Mouse (Mus musculus) layer of hippocampus, adult 2 months (tissue): ENCODE measurements around the gene Zfp87. TPM values are rescaled to one million over a fixed set of nuclear protein-coding genes. Genes with fewer than 3 reads are reported as not detected.

ENCODE experiments used
- DNase-seq, 2 experiments: peaks; one replicate each; pipeline ENCODE4 v3.0.0; 2022; ENCODE audit warnings: low spot score in 2 of 2
- H3K27ac ChIP-seq: fragments of 200-600 bp; 2 replicates; pipeline ENCODE4 v1.8.1; 2022
- H3K4me3 ChIP-seq: fragments of 200-600 bp; 2 replicates; pipeline ENCODE4 v1.8.1; 2022; ENCODE audit warnings: mild to moderate bottlenecking
- CTCF ChIP-seq: fragments of 200-600 bp; conservative IDR thresholded peaks from 2 replicates; pipeline ENCODE4 v1.8.1; 2022; ENCODE audit warnings: antibody characterized with exemption, mild to moderate bottlenecking, moderate library complexity
- long read RNA-seq, 2 experiments: library from polyadenylated mRNA; stranded (forward); transcript quantifications; one replicate each; pipeline ENCODE4 v2.0.0; 2021; ENCODE audit warnings: borderline mapping rate in 2 of 2
- total RNA-seq, 2 experiments: library from RNA; stranded (reverse); gene quantifications; 2 replicates each; pipeline ENCODE4 v1.2.3; 2021

Zfp87 gene
- total RNA-seq = 10 to 100 TPM; 19.8 to 23.4 TPM
- long read RNA-seq, experiment 1, transcript Zfp87-204 (4 exons, 2,656 nt) = major isoform, 15 of 17 reads
- long read RNA-seq, experiment 1, partial matches to known transcripts = 0 of 17 reads
- long read RNA-seq, experiment 1, other reads (novel, unspliced or antisense) = 0 of 17 reads
- long read RNA-seq, experiment 2, transcript Zfp87-204 (4 exons, 2,656 nt) = major isoform, 14 of 16 reads
- long read RNA-seq, experiment 2, partial matches to known transcripts = 0 of 16 reads
- long read RNA-seq, experiment 2, other reads (novel, unspliced or antisense) = 2 of 16 reads

GRCm38 (mm10) chr13:67525753-67526410 lies at the start of gene Zfp87, which contains the start of gene Gm26965:
Gene Zfp87, minus strand, starts transcription at chr13:67526177.
Gene Gm26965, minus strand, starts transcription at chr13:67526151.
- Histone ChIP-seq H3K27ac (peak within 1 kb of the TSS; percentile 91), H3K4me3 (peak within 1 kb of the TSS; percentile 98)
- DNase-seq = peak; percentile 94 to 96
- no peak for TF ChIP-seq CTCF

- no peak for DNase-seq
- H3K4me3 ChIP-seq = no peak overlapping the region
- no peak for TF ChIP-seq CTCF
- H3K27ac ChIP-seq = no peak overlapping the region
Observed at GRCm38 (mm10) chr13:67572591-67573189, 46.7 kb upstream of the Zfp87 start.

GRCm38 (mm10) chr13:67553730-67554129 lies 27.8 kb upstream of the Zfp87 start, which contains the start of gene Zfp748:
Gene Zfp748, minus strand, starts transcription at chr13:67553830.
- Histone ChIP-seq H3K27ac (peak within 1 kb of the TSS; percentile 94), H3K4me3 (peak within 1 kb of the TSS; percentile 99)
- TF ChIP-seq CTCF = no peak
- DNase-seq = no peak

GRCm38 (mm10) chr13:67552505-67553346 lies 26.7 kb upstream of the Zfp87 start:
- Histone ChIP-seq H3K4me3 (peak overlapping the region; percentile 99), H3K27ac (peak overlapping the region; percentile 94)
- peak; percentile 83 to 93 for DNase-seq
- no peak; the same call in 1 of the 2 replicates for TF ChIP-seq CTCF

- no peak for TF ChIP-seq CTCF
Observed at GRCm38 (mm10) chr13:67545941-67546340, 20.0 kb upstream of the Zfp87 start.

GRCm38 (mm10) chr13:67527049-67527730 lies 1.2 kb upstream of the Zfp87 start:
- Histone ChIP-seq H3K27ac (no peak overlapping the region), H3K4me3 (no peak overlapping the region)
- TF ChIP-seq CTCF = no peak
- DNase-seq = no peak

More at GRCm38 (mm10) chr13:67545941-67546340, 20.0 kb upstream of the Zfp87 start:
- DNase-seq = no peak
- Histone ChIP-seq H3K27ac (no peak overlapping the region), H3K4me3 (no peak overlapping the region)

GRCm38 (mm10) chr13:67500908-67501307 lies 25.1 kb downstream of the Zfp87 start:
- TF ChIP-seq CTCF = no peak
- peak overlapping the region; percentile 91; the same call in 1 of the 2 replicates for H3K4me3 ChIP-seq
- DNase-seq = no peak
- H3K27ac ChIP-seq = no peak overlapping the region

GRCm38 (mm10) chr13:67500084-67500719 lies 25.8 kb downstream of the Zfp87 start, which contains the start of gene Zfp58:
Gene Zfp58, minus strand, starts transcription at chr13:67500555.
- TF ChIP-seq CTCF = 0 out of 2 replicates have a peak, but pooled peaks have one; percentile 2
- Histone ChIP-seq H3K4me3 (peak within 1 kb of the TSS; percentile 91), H3K27ac (peak within 1 kb of the TSS; percentile 59)
- DNase-seq = peak; percentile 90 to 93

GRCm38 (mm10) chr13:67495631-67496030 lies 30.3 kb downstream of the Zfp87 start:
- no peak overlapping the region for H3K4me3 ChIP-seq
- no peak overlapping the region for H3K27ac ChIP-seq
- no peak for DNase-seq
- no peak for TF ChIP-seq CTCF

- DNase-seq = no peak
- Histone ChIP-seq H3K4me3 (peak overlapping the region; percentile 69), H3K27ac (peak overlapping the region; percentile 91)
- no peak for TF ChIP-seq CTCF
Observed at GRCm38 (mm10) chr13:67484424-67484811, 41.6 kb downstream of the Zfp87 start.
